Mouse (Mus musculus) midbrain, embryonic 12.5 days (tissue): ENCODE results near the gene Otud1. TPM values are rescaled to one million over a fixed set of nuclear protein-coding genes. Genes with fewer than 3 reads are reported as not detected.
A peak's percentile ranks its signal among the peaks of the same experiment; 100 is the strongest.

Experiments used
- ATAC-seq: fragments of 200-750 bp; cut with Nextera tagmentation; 2 replicates; pipeline ENCODE4 v1.8.0; 2017; ENCODE audit warnings: low read depth, moderate TSS enrichment, moderate library complexity; ENCODE audit not compliant: low FRiP score
- H3K27ac ChIP-seq: fragments of 300-500 bp; sonication (generic); replicated peaks from 2 replicates; pipeline ENCODE4 v1.5.1; 2016; ENCODE audit warnings: mild to moderate bottlenecking
- H3K27me3 ChIP-seq: fragments of 300-500 bp; sonication (generic); 2 replicates; pipeline ENCODE4 v1.6.1; 2016; ENCODE audit warnings: mild to moderate bottlenecking
- H3K36me3 ChIP-seq: fragments of 300-500 bp; sonication (generic); 2 replicates; pipeline ENCODE4 v1.6.1; 2016
- H3K4me1 ChIP-seq: fragments of 300-500 bp; sonication (generic); 2 replicates; pipeline ENCODE4 v1.6.1; 2016
- H3K4me2 ChIP-seq: fragments of 300-500 bp; sonication (generic); replicated peaks from 2 replicates; pipeline ENCODE4 v1.6.1; 2016; ENCODE audit warnings: mild to moderate bottlenecking, moderate library complexity
- H3K4me3 ChIP-seq: fragments of 300-500 bp; sonication (generic); 2 replicates; pipeline ENCODE4 v1.5.1; 2016; ENCODE audit warnings: mild to moderate bottlenecking
- H3K9ac ChIP-seq: fragments of 300-500 bp; sonication (generic); replicated peaks from 2 replicates; pipeline ENCODE4 v1.6.1; 2016; ENCODE audit warnings: mild to moderate bottlenecking, moderate library complexity
- H3K9me3 ChIP-seq: fragments of 300-500 bp; sonication (generic); 2 replicates; pipeline ENCODE4 v1.6.1; 2016; ENCODE audit warnings: mild to moderate bottlenecking
- WGBS: fragments of 180-500 bp; shearing (Covaris S2); methylation state at CpG from one replicate; pipeline ENCODE4 v1.1.7; 2016; 5-methylcytosine and 5-hydroxymethylcytosine counted together
- polyA plus RNA-seq: library from polyadenylated mRNA; unstranded; fragments of >200 nt; fragmentation: Nextera tagmentation; extraction: Ambion mirVana; gene quantifications from 2 replicates; pipeline ENCODE4 v1.2.1, GENCODE M21; 2016

The Otud1 gene
- polyA plus RNA-seq, 1 experiment from 2014 or later, result 1.6 TPM

DNA sequence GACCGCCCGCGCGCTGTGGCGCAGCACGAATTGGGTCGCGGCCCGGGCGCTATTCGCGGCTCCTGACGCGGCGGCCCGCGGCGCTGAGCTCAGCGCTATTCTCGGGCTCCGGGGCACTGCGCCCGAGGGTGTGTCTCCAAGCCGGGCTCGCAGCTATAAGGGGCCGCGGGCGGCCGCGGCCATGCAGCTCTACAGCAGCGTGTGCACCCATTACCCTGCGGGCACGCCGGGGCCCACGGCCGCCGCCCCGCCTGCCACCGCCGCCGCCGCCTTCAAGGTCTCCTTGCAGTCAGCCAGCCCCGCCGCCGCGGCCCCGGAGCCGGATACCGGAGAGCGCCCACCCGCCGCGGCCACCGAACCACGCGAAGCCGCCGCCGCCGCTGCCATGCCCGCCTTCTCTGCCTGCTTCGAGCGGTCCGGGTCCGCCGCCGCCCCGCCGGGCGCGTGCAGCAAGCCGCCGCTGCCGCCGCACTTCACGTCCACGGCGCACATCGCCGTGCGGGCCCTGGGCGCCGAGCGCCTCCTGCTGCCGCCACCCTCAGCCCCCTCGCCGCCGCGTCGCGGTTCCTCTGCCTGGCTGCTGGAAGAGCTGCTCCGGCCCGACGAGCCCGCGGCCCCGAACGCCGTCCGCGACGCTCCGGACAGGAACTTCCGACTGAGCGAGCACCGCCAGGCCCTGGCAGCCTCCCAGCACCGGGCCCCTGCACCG is 483 bp downstream of the Otud1 start:
- under 1% methylated on average over 72 of the region's 108 CpGs for WGBS
- H3K4me2 ChIP-seq, result peak overlapping the region; percentile 84
- peaks cover 39% of the 10 kb centered on the region for H3K27me3 ChIP-seq
- H3K9me3 ChIP-seq, result no peaks in the 10 kb centered on the region
- peaks cover 15% of the 10 kb centered on the region for H3K4me1 ChIP-seq
- no peaks in the 10 kb centered on the region for H3K36me3 ChIP-seq
- ATAC-seq, result peak; percentile 87
- peak overlapping the region; percentile 79 for H3K27ac ChIP-seq
- peak overlapping the region; percentile 78 for H3K4me3 ChIP-seq
- H3K9ac ChIP-seq, result peak overlapping the region; percentile 69

DNA sequence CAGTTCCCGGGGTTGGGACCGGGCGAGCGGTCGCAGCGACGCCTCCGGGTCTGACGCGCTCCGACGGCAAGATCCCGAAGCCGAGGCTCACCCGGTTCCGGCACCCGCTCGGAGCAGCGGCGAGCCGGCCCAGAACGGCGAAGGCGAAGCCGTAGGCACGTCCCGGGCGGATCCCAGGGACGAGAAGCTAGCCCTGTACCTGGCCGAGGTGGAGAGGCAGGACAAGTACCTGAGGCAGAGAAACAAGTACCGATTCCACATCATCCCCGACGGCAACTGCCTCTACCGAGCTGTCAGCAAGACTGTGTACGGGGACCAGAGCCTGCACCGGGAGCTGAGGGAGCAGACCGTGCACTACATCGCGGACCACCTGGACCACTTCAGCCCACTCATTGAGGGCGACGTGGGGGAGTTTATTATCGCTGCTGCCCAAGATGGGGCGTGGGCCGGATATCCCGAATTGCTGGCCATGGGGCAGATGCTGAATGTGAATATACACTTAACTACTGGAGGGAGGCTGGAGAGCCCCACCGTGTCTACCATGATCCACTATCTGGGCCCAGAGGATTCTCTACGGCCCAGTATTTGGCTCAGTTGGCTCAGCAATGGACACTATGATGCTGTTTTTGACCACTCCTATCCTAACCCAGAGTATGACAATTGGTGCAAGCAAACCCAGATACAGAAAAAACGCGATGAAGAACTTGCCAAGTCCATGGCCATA is 1.3 kb downstream of the Otud1 start:
- Histone ChIP-seq H3K9me3 (no peaks in the 10 kb centered on the region), H3K4me1 (peaks cover 15% of the 10 kb centered on the region), H3K9ac (peak overlapping the region; percentile 69), H3K27ac (no peak overlapping the region), H3K36me3 (no peaks in the 10 kb centered on the region), H3K27me3 (peaks cover 39% of the 10 kb centered on the region), H3K4me3 (peak overlapping the region; percentile 78), H3K4me2 (peak overlapping the region; percentile 84)
- 3% methylated on average over 49 of the region's 49 CpGs for WGBS
- ATAC-seq, result no peak; the same call in 1 of the 2 replicates

DNA sequence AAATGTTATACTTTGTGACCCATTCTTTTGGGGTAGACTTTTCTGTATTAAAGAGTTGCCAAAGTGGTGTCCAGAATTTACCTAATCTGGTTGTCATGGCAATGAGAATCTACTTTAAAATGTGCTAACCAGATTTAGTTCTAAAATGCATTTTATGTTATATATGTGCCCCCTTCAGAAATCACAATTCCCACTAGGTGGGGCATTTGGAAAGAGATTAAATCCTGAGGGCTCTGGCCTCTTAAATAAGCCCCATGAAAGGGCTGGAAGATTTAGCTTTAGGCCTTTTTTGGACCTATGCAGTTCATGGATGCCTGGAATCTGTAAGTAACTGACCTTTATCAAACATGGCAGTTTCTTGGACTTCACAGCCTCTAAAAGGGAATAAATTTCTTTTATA is 3.3 kb downstream of the Otud1 start:
- H3K27ac ChIP-seq, result no peak overlapping the region
- H3K4me3 ChIP-seq, result no peak overlapping the region
- H3K27me3 ChIP-seq, result peaks cover 28% of the 10 kb centered on the region
- no peak overlapping the region for H3K4me2 ChIP-seq
- H3K9ac ChIP-seq, result no peak overlapping the region
- peaks cover 30% of the 10 kb centered on the region for H3K4me1 ChIP-seq
- no peak for ATAC-seq
- H3K9me3 ChIP-seq, result no peaks in the 10 kb centered on the region
- H3K36me3 ChIP-seq, result no peaks in the 10 kb centered on the region

DNA sequence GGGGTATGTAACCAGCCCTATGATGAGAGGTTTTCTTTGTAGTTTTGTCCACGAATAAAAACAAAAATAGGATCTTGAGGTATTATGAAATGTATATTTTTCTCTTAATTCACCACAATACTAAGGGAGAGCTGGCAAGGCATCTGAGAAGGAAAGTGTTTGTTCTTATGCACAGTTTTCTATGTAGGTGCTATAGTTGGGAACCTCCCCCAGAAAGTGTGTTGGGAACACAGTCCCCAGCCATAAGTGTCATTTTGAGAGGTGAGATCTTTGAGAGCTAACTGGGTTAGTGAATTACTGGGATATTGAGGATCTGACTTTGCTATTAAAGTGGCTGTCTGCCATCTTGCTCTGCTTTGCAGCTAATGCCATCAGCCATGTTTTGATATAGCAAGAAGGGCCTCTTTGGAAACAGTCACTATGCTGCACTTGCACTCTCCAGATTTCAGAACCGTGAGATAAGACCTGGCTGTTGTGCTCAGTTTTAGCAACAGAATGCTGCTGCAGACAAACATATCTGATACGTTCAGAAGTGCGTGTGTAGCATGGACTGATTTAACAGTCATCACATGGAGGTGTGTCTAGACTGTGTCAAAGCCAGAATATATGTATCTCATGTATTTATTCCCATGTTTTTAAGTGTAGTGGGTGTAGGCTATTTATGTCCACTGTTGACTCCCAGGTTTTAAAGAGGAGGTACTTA is 5.7 kb downstream of the Otud1 start:
- no peak overlapping the region for H3K27ac ChIP-seq
- H3K9me3 ChIP-seq, result no peaks in the 10 kb centered on the region
- peaks cover 24% of the 10 kb centered on the region for H3K4me1 ChIP-seq
- no peak overlapping the region for H3K4me3 ChIP-seq
- no peak for ATAC-seq
- peaks cover 16% of the 10 kb centered on the region for H3K27me3 ChIP-seq
- H3K4me2 ChIP-seq, result no peak overlapping the region
- H3K9ac ChIP-seq, result no peak overlapping the region
- WGBS, result 80% methylated on average over 4 of the region's 4 CpGs
- no peaks in the 10 kb centered on the region for H3K36me3 ChIP-seq

DNA sequence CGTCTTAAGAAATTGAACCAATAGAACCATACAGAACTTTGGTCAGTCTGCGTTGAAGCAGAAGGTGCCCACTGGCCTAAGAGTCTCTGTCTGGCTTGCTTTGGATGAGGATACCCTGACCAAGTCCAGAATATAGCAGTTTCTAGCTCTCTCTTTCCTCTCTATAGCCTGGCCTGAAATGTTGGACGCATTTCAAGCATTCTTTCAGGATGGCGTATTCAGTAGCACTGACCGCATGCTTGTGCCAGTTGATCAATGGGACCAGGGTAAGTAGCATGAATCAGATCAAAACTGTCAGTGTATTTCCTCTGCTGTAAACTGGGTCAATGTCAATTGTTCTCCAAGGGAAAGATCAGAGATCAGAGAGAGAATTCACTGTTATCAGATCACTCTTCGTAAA is 6.6 kb downstream of the Otud1 start:
- H3K27me3 ChIP-seq, result peaks cover 8% of the 10 kb centered on the region
- no peaks in the 10 kb centered on the region for H3K36me3 ChIP-seq
- H3K4me3 ChIP-seq, result no peak overlapping the region
- H3K4me1 ChIP-seq, result peaks cover 15% of the 10 kb centered on the region
- H3K9ac ChIP-seq, result no peak overlapping the region; the same call in 1 of the 2 replicates
- H3K27ac ChIP-seq, result no peak overlapping the region
- no peak overlapping the region for H3K4me2 ChIP-seq
- no peak for ATAC-seq
- WGBS, result 39% methylated on average over 6 of the region's 6 CpGs
- no peaks in the 10 kb centered on the region for H3K9me3 ChIP-seq

DNA sequence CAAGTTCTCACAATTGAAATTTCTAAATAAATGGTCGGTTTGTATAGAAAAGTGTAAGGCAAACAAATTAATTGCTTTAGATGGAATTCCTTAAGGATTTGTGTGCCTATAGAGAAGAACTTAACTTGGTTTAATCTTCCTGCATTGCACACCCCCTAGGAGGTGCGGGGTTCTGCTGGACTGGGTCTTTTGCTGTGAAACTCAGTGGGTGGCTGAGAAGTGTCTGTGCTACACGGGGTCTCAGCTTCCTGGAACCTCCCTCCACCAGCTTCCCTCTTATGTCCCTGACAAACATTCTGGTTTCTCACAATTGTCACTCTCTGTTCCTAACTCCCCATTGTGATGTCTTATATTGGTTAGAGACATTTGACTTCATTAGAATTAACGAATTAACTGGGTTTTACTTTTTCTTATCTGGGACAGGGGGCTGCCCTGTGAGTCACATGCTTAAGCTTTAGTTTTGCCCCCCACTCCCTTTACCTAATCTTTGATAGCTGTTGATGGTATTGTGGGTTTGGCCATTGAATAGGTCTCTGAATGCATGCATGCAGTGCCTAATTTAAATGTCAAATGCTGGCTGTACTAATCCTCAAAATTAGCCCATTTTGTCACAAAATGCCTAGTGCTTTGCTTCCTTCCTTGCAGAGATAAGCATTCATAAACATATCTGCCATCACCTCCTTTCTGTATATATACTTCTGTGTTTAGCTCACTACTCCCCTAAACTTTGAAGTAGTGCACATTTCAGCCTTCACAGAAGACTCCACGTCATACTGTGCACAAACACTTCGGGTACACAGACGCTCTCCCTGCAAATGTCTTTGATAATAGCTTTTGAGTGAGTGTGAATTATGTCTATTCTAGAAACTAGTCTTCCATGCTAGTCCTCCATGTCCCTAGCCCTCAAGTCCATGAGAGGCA is 7.3 kb downstream of the Otud1 start:
- Histone ChIP-seq H3K27me3 (peaks cover 4% of the 10 kb centered on the region; the same call in 1 of the 2 replicates), H3K36me3 (no peaks in the 10 kb centered on the region), H3K4me1 (peaks cover 15% of the 10 kb centered on the region), H3K9ac (no peak overlapping the region; the same call in 1 of the 2 replicates), H3K27ac (no peak overlapping the region), H3K4me2 (no peak overlapping the region), H3K9me3 (no peaks in the 10 kb centered on the region), H3K4me3 (no peak overlapping the region)
- WGBS, result 17% methylated on average over 7 of the region's 7 CpGs
- ATAC-seq, result no peak

DNA sequence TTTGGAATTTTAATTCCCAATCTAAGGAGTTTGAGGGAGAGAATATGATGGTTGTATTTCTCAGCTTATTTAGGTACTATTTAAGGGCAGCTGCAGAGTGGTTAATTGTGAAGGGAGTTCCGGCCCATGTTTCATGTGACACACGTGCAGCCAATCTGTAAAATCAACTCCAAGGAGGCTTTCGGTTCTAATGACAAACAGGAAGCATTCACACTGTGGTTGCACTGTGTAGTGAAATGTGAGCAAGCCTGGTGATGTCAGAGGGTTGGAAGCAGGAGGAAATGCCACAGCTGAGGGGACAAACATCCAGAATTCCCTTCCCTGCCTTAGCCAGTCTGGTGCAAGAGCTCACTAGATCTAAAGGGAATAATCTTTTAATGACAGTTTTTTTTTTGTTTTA is 8.3 kb downstream of the Otud1 start:
- Histone ChIP-seq H3K9ac (no peak overlapping the region), H3K9me3 (no peaks in the 10 kb centered on the region), H3K36me3 (no peaks in the 10 kb centered on the region), H3K4me2 (no peak overlapping the region), H3K4me3 (no peak overlapping the region), H3K4me1 (peaks cover 15% of the 10 kb centered on the region), H3K27ac (no peak overlapping the region), H3K27me3 (peaks cover 4% of the 10 kb centered on the region; the same call in 1 of the 2 replicates)
- no peak for ATAC-seq
- WGBS, result 60% methylated on average over 3 of the region's 3 CpGs

DNA sequence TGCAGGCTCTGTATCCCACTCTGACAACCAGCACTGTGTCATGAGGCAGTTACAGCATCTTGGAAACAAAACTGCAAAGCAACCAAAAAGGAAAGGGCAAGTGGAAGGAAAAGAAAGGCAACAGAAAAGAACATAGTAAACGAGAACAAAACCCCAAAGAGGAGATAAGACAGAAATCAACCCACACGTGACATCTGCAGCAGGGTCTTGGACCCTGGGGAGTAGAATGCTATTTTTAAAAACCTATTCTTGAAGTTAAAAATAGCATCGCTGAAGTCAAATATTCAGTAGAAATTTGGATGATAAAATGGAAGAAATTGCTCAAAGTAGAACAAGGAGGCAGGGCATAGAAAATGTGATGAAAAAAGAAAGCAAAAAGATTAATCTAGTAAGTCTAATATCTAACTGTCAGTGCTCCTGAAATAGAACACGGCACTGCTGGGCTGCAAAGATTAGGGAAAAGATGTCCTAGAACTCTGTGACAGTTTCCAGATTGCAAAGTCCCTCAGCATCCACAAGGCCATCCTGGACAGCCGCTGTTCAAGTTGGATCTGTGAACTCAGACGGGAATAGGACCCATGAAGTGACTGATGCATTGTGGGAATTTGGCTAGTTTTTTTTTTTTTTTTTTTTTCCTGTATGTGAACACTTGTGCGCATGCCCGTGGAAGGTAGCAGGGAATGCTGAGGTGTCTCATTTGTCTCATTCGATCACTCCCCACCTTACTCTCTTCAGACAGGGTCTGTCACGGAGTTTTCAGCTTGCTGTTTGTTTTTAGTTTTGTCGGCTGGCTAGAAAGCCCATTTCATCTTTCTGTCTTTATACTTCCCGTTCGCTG is 13.5 kb downstream of the Otud1 start:
- no peaks in the 10 kb centered on the region for H3K27me3 ChIP-seq
- no peaks in the 10 kb centered on the region for H3K4me1 ChIP-seq
- H3K27ac ChIP-seq, result no peak overlapping the region
- ATAC-seq, result no peak
- H3K9me3 ChIP-seq, result no peaks in the 10 kb centered on the region
- no peaks in the 10 kb centered on the region for H3K36me3 ChIP-seq
- WGBS, result 88% methylated on average over 13 of the region's 13 CpGs
- no peak overlapping the region for H3K4me2 ChIP-seq
- no peak overlapping the region for H3K9ac ChIP-seq
- no peak overlapping the region for H3K4me3 ChIP-seq

DNA sequence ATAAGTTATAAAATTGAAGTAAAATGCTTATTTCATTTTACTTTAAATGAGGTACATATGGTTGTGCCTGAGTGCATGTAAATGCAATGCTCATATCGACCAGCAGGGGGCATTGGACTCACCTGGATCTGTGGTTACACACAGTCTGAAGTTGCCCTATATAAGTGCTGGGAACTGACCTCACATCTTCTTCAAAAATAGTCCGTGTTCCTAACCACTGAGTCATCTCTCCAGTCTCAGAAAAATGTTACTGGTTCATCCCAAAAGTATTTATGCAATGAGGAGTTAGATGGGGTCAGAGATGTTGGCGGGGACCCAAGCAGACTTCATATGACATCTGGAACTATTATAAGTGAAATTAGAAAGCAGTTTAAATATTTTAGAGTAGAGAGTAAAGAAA is 25.4 kb downstream of the Otud1 start:
- 48% methylated on average over 3 of the region's 3 CpGs for WGBS
- H3K9ac ChIP-seq, result no peak overlapping the region
- 0 out of 2 replicates have a peak, but pooled peaks cover 3% of the 10 kb centered on the region for H3K4me1 ChIP-seq
- H3K27ac ChIP-seq, result no peak overlapping the region
- H3K27me3 ChIP-seq, result no peaks in the 10 kb centered on the region
- H3K4me2 ChIP-seq, result no peak overlapping the region
- H3K9me3 ChIP-seq, result no peaks in the 10 kb centered on the region
- H3K4me3 ChIP-seq, result no peak overlapping the region
- no peak; the same call in 1 of the 2 replicates for ATAC-seq
- no peaks in the 10 kb centered on the region for H3K36me3 ChIP-seq

DNA sequence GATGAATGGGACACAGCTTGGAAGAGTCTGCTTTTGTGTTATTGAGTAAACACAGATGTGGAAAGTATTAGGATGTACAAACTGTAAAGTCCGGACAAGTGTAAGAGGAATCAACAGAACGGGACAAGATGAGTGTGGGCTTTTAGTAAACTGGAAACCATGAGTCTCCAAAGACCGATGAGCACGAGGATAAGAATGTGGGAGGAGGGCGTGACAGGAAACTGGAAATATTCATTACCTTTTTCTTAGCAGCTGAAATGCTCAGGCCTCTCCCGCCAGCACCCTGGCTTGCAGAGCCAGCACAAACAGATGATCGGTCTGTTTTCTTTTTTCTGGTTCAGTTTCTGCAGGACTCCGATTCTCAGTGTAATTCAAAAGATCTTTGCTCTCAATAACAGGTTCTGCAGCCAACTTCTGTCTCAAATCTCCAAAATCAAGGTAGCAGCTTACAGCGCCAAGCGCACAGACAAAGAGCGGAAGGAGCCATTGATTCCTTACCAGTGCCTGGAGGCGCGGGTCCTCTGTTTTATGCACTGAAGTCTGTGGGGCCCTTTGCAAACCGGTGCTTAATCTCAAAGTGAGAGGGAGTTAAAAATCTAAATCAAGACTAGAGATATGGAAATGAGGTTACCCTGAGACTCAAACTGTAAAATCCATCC is 28.1 kb downstream of the Otud1 start:
- Histone ChIP-seq H3K4me3 (no peak overlapping the region), H3K4me2 (no peak overlapping the region), H3K27ac (no peak overlapping the region), H3K4me1 (0 out of 2 replicates have a peak, but pooled peaks cover 3% of the 10 kb centered on the region), H3K36me3 (no peaks in the 10 kb centered on the region), H3K9ac (no peak overlapping the region), H3K9me3 (no peaks in the 10 kb centered on the region), H3K27me3 (no peaks in the 10 kb centered on the region)
- 57% methylated on average over 14 of the region's 14 CpGs for WGBS
- ATAC-seq, result no peak
